Mouse (Mus musculus) layer of hippocampus, postnatal 10 days (tissue): Measurements from ENCODE around the gene Pop5. TPM values are rescaled to one million over a fixed set of nuclear protein-coding genes. Genes with fewer than 3 reads are reported as not detected.

Source experiments
- DNase-seq, 2 experiments: peaks; one replicate each; pipeline ENCODE4 v3.0.0; 2021; ENCODE audit warnings: low spot score in 2 of 2
- long read RNA-seq: library from polyadenylated mRNA; stranded (forward); transcript quantifications from one replicate; pipeline ENCODE4 v2.0.0, GENCODE M21; 2023
- total RNA-seq, 2 experiments: library from RNA; stranded (reverse); gene quantifications; 2 replicates each; pipeline ENCODE4 v1.2.3; 2021

Pop5 gene
- 10 to 100 TPM; 51.1 to 61.8 TPM for total RNA-seq
- long read RNA-seq, partial matches to known transcripts = 35 of 46 reads
- long read RNA-seq, other reads (novel, unspliced or antisense) = 8 of 46 reads

- DNase-seq = peak; percentile 94 to 95
Observed at GRCm38 (mm10) chr5:115235786-115236263, at the start of gene Pop5. Pop5 (plus strand) TSS chr5:115235836.

GRCm38 (mm10) chr5:115186371-115187073, 49.1 kb upstream of the Pop5 start:
- no peak for DNase-seq

GRCm38 (mm10) chr5:115187188-115188131, 48.2 kb upstream of the Pop5 start:
- DNase-seq = peak; percentile 94 to 96

GRCm38 (mm10) chr5:115188824-115189223, 46.8 kb upstream of the Pop5 start:
- no peak for DNase-seq

GRCm38 (mm10) chr5:115190081-115190480, 45.6 kb upstream of the Pop5 start:
- DNase-seq = no peak

GRCm38 (mm10) chr5:115191880-115192827, 43.5 kb upstream of the Pop5 start:
- DNase-seq = no peak

- DNase-seq = no peak
Observed at GRCm38 (mm10) chr5:115192828-115193195, 42.8 kb upstream of the Pop5 start.

GRCm38 (mm10) chr5:115193226-115193625, 42.4 kb upstream of the Pop5 start:
- DNase-seq = peak in 1 of 2 experiments; percentile 60

- DNase-seq = peak; percentile 65 to 78
Observed at GRCm38 (mm10) chr5:115193669-115194625, 41.7 kb upstream of the Pop5 start, which contains the start of gene Cabp1. Cabp1 (minus strand) TSS chr5:115194381.

GRCm38 (mm10) chr5:115194626-115195221, 40.9 kb upstream of the Pop5 start:
- DNase-seq = no peak

GRCm38 (mm10) chr5:115203735-115204561, 31.7 kb upstream of the Pop5 start:
- DNase-seq = peak; percentile 31 to 51

GRCm38 (mm10) chr5:115204562-115205311, 30.9 kb upstream of the Pop5 start:
- DNase-seq = peak; percentile 44 to 59

GRCm38 (mm10) chr5:115207244-115207643, 28.4 kb upstream of the Pop5 start:
- no peak for DNase-seq

- no peak for DNase-seq
Observed at GRCm38 (mm10) chr5:115207892-115208291, 27.7 kb upstream of the Pop5 start.

- DNase-seq = no peak
Observed at GRCm38 (mm10) chr5:115208601-115209000, 27.0 kb upstream of the Pop5 start.

GRCm38 (mm10) chr5:115210380-115210779, 25.3 kb upstream of the Pop5 start:
- DNase-seq = peak in 1 of 2 experiments; percentile 41

- no peak for DNase-seq
Observed at GRCm38 (mm10) chr5:115212451-115212850, 23.2 kb upstream of the Pop5 start.
